Mouse (Mus musculus) erythroblast, embryonic 14.5 days (primary cell): ENCODE results near the gene Rasgef1b.

ENCODE experiments used
- GATA1 ChIP-seq: IDR thresholded peaks from 2 replicates; pipeline ENCODE4 v1.6.1; 2012; ENCODE audit warnings: low read length, inconsistent platforms, mixed read lengths
- TAL1 ChIP-seq: IDR thresholded peaks from 3 replicates; pipeline ENCODE4 v1.6.1; 2012; ENCODE audit warnings: low read length, inconsistent platforms, mixed read lengths

GRCm38 (mm10) chr5:99479263-99480077 lies 249.4 kb downstream of the Rasgef1b start:
- TF ChIP-seq GATA1: no peak
- TF ChIP-seq TAL1: no peak
